Mouse (Mus musculus): ENCODE measurements around the gene Gja8. TPM values are rescaled to one million over a fixed set of nuclear protein-coding genes. Genes with fewer than 3 reads are reported as not detected.

Gene Gja8
- 0.01 TPM in 1 of 2 replicates, not detected in the other for polyA plus RNA-seq (2021; fragmentation: Nextera tagmentation)
- long read RNA-seq, experiment 1, result 0 reads
- long read RNA-seq, experiment 2, result 0 reads

DNA sequence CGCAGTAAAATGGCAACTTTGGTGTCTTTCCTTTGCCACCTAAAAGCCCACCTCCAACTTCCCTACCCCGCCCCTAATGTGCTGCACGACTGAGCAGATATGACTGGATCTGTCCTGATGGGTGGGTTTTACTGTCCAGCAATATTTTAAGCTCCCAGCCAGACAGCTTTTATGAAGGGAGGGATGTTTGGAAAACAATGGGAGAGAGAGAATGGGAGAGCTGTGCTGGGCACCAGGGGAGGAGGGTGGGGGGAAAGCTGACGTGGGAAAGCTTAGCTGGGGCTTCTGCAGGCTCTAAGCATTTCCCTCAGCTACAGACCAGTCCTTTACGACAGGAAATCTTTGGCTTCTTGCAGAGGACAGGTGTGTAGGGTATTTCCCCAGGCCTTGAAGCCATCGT is at the start of gene Gja8:
TSS of gene Gja8 (minus strand) at position 101 of the 400 bp plus-strand sequence.

DNA sequence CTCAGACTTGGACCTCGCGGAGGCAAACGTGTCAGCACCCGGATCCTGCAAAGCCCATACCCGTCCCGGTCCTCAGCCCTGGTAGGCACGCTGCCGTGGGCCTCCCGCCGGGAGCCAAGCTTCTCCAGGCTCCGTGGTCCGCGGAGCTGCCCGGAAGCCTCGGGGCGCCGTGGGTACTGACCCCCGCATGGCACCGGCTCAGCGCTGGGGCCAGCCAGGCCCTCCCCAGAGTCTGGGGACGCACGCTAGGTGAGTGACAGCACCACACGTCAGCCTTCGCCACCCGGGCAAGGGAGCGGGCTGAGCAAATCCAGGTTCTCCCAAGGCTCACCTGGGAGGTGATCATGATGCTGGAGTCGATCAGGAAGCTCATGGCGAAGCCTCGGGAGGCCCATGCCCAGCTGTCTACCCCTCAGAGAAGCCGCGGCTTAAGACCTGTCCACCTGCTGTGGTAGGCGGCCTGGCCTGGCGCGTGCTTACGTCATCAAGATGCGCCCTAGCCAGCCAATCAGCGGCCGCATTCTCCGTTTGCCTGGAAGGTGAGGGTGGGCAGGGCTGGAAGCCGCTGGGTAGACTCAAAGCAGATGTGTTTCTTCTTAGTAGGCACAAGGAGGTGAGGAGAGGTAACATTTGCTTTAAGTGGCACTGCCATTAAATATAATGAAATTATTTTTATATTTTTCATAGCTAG is 20.8 kb downstream of the Gja8 start, which contains the start of gene Gpr89:
TSS of gene Gpr89 (minus strand) at position 496 of the 691 bp plus-strand sequence.

DNA sequence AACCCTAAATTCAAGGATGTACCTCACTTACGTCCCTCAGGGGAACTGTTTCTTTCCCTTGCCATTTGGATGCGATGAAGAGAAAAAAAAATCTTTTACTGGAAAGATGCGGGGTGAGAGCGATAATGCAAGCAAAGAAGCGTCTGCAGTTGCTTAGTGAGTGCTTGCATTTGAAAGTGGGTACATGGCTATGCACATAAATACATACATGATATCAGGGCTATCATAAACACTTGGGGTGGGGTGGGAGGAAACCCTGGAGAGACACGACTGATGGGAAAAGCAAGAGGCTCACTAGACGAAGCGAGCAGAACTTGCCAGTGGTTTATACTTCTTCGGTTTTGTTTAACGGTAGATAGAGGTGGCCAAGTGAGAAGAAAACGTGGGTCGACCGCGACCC is 21.4 kb downstream of the Gja8 start, which contains the start of gene Gja5:
TSS of gene Gja5 (plus strand) at position 301 of the 400 bp plus-strand sequence.

Other genes starting within 250 kb of the Gja8 start
- 10.8 and 15.6 TPM in 2 replicates for gene Pias3, start 229.6 kb downstream of the Gja8 start, polyA plus RNA-seq (2021; fragmentation: Nextera tagmentation)
- 10.7 and 12.3 TPM in 2 replicates for gene Nudt17, start 217.5 kb downstream of the Gja8 start, polyA plus RNA-seq (2021; fragmentation: Nextera tagmentation)
- 18.8 and 21.4 TPM in 2 replicates for gene Polr3c, start 198.4 kb downstream of the Gja8 start, polyA plus RNA-seq (2021; fragmentation: Nextera tagmentation)
- gene Rnf115, start 198.4 kb downstream of the Gja8 start, polyA plus RNA-seq (2021; fragmentation: Nextera tagmentation), result 31.0 and 64.8 TPM in 2 replicates
- 0.16 TPM in 1 of 2 replicates, not detected in the other for gene Pdzk1, start 96.7 kb downstream of the Gja8 start, polyA plus RNA-seq (2021; fragmentation: Nextera tagmentation)
- 0.07 and 0.11 TPM in 2 replicates for gene Cd160, start 96.7 kb downstream of the Gja8 start, polyA plus RNA-seq (2021; fragmentation: Nextera tagmentation)
- gene Gja5, start 21.3 kb downstream of the Gja8 start, polyA plus RNA-seq (2021; fragmentation: Nextera tagmentation), result 0.21 and 0.39 TPM in 2 replicates
- 14.0 and 21.3 TPM in 2 replicates for gene Gpr89, start 20.7 kb downstream of the Gja8 start, polyA plus RNA-seq (2021; fragmentation: Nextera tagmentation)
- gene Acp6, start 232.8 kb upstream of the Gja8 start, polyA plus RNA-seq (2021; fragmentation: Nextera tagmentation), result 8.1 and 11.3 TPM in 2 replicates

All from left cerebral cortex, adult 6 months (tissue).